Mouse (Mus musculus) stomach, postnatal 0 days (tissue): ENCODE results near the gene Ovol1.

Experiments
- CTCF ChIP-seq: IDR thresholded peaks from 2 replicates; pipeline ENCODE4 v1.5.1; 2016; ENCODE audit warnings: antibody characterized with exemption, low read depth, mild to moderate bottlenecking, moderate library complexity
- EP300 ChIP-seq: optimal IDR thresholded peaks from 2 replicates; pipeline ENCODE3; 2016; ENCODE audit warnings: antibody characterized with exemption

DNA sequence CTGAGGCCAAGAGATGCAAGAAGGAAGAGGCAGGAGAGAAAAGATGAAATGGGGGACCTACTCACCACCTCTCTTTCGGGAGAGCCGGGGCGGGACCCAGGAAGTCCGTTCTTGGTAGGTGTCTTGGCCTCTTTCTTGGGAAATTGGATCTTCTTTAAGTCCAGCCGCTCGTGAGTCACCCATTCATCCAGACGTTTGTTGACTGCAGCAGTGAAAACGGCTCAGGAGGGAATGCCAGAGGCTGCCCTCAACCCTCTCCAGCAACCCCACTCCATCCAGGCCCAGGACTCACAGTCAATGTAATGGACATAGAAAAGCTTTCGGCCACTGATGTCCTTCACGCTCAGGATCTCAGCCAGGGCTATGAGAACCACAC is 48.7 kb upstream of the Ovol1 start:
- TF ChIP-seq EP300, result no peak
- TF ChIP-seq CTCF, result no peak
